Mouse (Mus musculus) embryonic fibroblast, embryonic 13.5 days (primary cell): ENCODE results near the gene Fancc.

ENCODE experiments used
- CTCF ChIP-seq: IDR thresholded peaks from 2 replicates; pipeline ENCODE4 v1.5.1; 2011; ENCODE audit warnings: mild to moderate bottlenecking, control low read depth, low read length, moderate library complexity, borderline replicate concordance; ENCODE audit not compliant: insufficient read depth
- POLR2A ChIP-seq: IDR thresholded peaks from 2 replicates; pipeline ENCODE4 v1.6.1; 2011; ENCODE audit warnings: low read depth, mild to moderate bottlenecking, control low read depth, low read length, moderate library complexity

DNA sequence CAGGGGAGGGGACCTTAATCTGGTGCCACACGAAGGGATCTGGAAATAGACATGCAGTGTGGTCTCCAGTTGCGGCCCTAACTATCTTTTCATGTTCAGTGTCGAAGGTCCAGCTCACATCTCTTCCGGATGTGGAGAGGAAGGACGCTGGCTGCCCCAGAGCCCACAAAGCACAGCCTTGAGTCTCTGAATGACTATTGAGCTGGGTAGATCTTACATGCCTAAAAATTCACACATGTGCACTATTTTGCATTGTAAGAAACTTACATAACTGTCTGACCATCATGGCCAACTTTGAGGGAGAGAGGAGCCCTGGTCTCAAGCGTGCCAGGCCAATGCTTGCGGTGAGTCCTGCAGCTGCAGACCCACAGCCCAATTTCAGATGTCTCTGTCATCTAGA is 247.9 kb downstream of the Fancc start:
- TF ChIP-seq POLR2A (no peak), CTCF (no peak)
